Mouse (Mus musculus) 416B (cell line): ENCODE measurements at regions not wholly inside any gene's neighbourhood (a gene's known extent, or its start where the extent isn't known, plus 50 kb on each side); places are given as distances from the start of the nearest gene placed in this dataset.

Experiments
- DNase-seq: peaks from one replicate; pipeline ENCODE4 v3.0.0; 2011; ENCODE audit warnings: low read depth

GRCm38 (mm10) chr1:73538420-73538871, 522.7 kb upstream of the Tnp1 start:
- no peak for DNase-seq

DNA sequence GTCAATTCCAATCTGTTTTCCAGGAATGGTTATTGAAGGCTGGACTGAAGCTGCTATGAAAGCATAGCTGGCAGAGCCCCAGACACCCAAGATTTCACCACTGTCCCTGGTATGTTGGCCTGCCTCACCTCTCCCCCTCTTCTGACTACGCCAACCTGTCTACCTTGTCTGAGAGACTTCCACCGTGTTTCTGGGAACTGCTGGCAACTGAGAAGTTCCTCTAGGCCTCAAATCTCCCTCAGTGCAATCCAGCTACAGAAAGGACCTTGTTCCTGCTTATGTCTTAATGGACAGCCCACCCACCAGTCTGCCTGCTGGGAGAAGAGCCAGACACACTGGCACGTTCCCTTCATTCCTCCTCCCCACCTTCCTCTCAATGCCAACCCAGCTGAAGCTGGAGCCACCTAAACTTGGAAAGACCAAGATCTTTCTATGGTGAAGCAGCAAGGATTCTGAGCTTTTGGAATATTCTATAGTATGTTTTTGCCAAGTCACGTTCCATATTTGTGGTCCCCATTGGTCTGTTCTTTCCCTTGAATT, 520.1 kb upstream of the Tnp1 start:
- no peak for DNase-seq

GRCm38 (mm10) chr1:73533526-73533925, 517.8 kb upstream of the Tnp1 start:
- no peak for DNase-seq

- DNase-seq = no peak
Observed at GRCm38 (mm10) chr1:73532316-73532715, 516.6 kb upstream of the Tnp1 start.

DNA sequence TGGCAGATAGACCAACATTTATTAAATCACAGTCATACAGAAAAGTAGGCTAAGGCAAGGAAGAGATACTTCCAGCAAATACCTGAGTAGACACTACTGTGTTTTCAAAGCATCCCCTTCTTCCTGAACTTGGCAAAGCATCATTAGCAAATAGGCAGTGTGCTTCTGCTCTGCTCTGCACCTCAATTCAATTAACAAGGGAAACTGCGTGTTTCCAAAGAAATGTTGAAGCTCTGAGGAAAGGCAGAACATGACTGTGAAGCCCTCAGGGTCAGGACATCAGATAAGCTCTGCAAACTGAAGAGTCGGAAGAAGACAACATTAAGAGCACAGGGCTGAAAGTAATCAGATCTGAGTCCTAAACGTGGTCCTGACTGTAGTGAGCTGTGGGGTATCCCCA, 516.1 kb upstream of the Tnp1 start:
- no peak for DNase-seq

DNA sequence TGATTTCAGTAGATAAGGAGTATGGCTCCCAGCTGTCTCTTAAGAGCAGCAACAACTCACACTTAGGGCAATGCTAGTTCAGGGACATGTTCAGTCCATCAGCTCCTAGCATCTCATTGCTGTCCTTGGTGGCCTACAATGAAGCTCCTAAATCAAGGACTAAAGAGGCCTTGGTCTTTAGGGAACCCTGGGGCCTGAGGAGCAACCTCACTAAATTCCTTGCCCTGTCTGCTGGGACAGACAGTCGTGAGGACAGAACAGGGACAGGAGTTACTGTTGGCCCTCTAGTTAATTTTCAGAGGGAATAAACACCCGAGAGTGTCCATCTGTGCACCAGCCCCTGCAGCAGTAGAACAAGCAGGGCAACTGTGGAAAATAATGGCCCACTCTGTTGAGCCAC, 514.6 kb upstream of the Tnp1 start:
- no peak for DNase-seq

DNA sequence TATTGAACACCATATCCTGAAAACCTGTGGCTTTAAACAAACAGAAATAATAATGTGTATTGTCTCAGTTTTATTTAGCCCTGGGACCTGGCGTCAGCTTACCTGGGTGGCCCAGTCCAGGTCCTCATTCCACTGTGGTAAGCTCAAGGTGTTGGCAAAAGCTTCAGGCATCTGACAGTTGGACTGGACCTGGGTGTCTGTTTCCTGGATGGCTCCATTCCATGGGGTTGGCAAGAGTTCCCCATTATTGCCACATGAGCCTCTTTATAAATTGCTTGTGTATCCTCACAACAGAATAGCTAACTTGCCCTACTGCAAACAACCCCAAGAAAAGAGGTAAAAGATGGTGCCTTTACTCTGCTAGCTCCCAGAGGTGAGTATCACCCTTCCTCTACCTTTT, 512.9 kb upstream of the Tnp1 start:
- DNase-seq = no peak

DNA sequence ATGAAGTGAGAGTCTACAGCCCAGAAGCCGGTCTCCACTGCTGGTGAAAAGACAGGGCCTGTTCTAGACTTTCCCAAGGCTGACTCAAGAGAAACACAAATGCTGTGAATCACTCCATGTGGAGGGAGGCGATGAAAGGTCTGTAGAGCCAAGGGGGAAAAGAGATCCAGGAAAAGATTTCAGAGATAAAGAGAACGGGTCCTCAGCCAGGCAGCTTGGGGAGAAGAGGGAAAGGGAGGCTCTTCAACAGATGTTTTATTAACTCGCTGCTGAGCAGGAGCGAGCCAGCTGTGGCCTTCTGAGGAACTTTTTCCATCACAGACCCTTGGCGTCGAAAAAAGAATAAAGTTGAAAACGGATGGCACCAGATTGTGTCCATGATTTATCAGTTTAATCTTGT, 500.7 kb upstream of the Tnp1 start:
- no peak for DNase-seq

DNA sequence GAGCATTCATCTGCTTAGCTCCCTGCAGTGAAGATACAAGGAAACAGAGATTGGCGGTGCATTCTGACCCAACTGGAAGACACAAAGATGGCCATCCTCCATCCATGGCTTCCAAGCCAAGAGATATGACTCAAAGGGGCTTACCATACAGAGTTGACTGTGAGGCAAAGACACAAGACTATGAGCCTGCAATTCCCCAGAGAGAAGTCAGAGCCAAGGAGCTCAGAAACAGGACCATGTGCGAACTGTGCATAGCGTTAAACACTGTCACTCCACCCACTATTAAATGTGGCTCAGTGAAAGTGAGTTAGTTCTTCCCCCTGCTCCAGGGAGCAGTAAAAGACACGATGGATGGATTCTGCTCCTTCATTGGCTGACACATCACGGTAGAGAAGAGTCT, 500.1 kb upstream of the Tnp1 start:
- no peak for DNase-seq

DNA sequence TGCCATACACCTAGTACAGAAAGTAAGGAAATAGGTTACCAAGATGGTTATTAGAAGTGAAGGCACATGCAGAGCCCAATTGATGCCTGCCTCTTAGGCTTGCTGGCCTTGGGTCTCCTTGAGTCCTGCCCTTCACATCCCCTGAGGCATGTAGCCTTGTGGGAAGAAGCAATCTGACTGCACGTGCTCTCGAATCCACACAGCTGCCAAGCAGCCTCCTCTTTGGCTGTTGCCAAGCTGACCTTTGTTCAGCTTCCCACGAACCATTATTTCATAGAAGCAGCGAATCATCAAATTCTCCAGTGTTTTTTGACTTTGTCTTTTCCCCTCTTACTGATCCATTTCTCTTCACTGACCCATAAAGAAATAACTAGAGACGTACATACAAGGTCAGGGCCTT, 498.1 kb upstream of the Tnp1 start:
- DNase-seq = no peak

DNA sequence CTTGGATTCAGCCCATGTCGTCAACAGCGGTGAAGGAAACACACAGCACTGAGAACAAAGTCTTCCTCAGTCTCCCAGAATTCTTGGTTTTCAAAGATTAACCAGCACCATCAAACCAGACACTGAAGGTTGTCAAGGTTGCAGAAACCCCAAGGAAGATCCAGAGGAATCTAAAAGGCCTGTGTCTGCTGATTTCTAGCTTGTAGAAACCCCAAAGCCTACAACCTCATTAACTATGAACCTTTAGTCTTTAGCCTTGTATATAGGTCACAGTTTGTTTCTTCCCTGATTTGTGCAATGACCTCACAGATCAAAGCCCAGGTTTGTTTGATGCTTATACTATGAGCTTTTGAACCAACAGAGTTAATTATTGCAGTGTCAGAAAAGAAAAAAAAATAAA, 497.1 kb upstream of the Tnp1 start:
- DNase-seq = no peak

DNA sequence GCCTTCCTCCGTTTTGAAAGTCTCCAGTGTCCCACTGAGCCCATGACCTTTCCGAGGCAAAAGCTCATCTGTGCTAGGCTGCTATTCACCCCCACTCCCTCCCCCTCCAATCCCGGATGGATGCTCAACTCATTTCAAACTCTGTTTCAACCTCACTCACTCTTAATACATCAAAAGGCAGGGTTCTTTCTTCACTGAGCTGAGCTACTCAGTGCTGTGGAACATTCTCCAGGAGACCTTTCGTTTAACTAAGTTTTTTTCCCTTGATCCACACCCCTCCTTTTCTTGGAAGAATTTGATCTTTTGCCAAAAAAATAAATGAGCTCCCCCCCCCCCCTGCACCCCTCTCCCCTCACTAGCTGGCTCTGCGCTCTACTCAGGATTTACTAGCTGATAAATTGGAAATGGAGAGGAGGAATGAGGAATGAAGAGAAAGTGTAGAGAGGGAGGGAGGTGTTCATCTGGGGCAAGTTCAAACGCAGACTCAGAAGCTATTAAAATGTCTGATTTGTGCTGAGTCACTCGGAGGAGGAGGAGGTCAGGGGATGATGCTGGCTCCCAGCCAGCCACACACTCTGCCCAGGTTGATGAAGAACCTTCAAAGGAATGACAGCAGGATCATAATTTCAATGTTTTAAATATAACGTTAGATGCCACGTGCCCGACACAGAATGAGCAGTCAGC, 491.5 kb upstream of the Tnp1 start:
- DNase-seq = no peak

DNA sequence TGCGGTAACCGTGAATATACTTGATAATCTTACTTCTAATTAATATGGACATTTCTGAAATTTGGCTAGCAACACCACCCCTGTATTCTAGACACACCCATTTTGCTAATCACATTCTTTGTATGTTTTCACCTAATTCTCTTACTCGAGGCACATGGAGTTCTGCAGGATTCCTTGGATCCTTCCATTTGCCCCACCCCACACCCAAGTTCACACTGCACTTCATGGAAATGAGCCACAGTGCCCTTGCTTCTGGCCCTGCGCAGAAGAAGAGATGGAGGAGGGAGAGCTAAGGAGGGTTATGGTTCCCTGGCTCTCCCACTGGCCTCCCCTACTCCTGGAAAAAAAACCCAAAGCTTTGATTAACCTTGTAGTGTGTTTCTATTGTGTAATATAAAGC, 487.9 kb upstream of the Tnp1 start:
- no peak for DNase-seq

GRCm38 (mm10) chr1:73500671-73501070, 485.0 kb upstream of the Tnp1 start:
- DNase-seq = no peak

DNA sequence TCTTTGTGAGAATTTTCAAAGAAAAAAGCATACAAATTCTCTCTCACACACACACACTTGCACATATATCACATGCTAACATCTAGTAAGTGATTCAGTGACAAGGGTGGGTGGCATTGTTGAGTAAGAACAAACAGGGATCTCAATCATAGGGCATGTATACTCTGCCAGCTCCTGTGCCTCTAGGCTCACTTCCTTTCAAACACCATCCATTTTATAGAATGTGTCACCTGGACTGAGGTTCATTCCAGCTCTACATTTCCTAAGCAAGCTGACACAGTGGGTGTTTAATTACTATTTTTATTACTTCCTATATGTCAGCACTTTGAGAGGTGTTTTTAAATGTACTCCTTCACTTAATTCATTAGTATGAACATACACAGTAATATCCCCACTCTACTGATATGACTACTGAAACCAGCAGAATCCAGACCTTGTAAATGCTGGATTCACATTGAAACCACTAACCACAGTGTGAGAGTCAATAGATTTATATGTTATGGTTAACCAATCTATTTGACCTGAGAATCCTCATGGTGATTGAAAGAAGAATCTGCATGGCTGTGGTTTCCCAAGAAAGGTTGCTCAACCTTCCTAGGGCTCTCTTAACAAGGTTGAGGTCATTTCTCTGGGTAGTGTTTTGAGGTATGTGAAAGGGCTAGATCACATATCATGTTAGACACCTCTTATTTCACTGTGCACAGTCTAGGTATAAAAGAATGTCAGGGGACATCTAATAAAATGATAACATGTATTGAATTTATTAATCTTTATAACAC, 480.5 kb upstream of the Tnp1 start:
- DNase-seq = no peak

- no peak for DNase-seq
Observed at GRCm38 (mm10) chr1:73481956-73482355, 466.2 kb upstream of the Tnp1 start.

- no peak for DNase-seq
Observed at GRCm38 (mm10) chr1:73479349-73479920, 463.7 kb upstream of the Tnp1 start.

DNA sequence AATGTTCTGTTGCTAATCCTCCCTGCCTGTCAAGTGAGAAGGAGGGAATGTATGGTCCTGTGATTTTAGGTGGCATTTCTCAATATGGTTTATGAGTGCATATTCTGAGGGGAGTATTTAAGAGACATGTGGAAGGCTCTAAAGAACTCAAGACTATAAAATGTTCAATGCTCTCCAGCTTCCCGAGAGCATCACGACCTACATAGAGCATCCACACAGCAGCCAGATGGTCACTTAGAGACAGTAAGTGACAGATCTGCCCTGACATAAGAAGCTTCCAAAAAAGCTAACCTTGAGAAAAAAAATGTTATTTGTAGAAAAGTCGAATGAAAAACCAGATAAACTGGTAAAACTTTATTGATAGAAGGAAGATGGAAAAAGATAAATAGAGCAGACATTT, 444.9 kb upstream of the Tnp1 start:
- no peak for DNase-seq

DNA sequence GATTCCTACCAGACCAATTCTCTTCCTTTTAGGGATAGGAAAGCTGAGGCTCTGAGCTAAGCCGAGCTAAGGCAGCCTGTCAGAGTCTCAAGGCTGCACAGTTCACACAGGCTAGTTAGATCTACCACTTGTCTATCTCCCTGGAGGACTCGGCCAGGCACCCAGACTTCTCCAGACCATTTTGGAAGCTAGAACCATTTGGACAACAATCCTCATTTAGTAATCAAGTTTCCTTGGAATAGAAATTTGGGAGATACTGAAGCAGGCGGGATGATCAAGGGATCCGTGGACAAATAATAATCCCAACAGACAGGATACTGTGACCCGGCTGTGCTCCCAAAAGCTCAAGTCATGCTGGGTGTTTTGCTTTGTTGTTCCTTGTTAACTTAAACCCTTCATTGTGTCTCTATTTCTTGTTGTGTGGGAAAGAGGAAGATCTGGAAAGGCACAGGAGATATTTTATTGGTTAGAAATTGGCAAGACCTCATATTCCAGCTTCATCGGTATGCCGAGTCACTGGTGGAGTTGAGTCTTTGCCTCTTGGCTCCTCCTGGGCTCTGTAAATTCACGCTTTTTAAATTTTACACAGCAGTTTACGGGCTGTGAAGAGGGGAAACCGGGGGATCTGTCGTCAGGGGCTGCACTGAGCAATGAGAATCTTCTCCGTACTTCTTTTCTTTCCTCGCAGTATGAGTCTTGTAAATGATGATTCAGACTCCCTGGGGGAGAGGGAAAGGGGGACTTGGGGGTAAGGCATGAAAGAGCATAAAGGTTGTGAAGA, 444.2 kb upstream of the Tnp1 start:
- no peak for DNase-seq

DNA sequence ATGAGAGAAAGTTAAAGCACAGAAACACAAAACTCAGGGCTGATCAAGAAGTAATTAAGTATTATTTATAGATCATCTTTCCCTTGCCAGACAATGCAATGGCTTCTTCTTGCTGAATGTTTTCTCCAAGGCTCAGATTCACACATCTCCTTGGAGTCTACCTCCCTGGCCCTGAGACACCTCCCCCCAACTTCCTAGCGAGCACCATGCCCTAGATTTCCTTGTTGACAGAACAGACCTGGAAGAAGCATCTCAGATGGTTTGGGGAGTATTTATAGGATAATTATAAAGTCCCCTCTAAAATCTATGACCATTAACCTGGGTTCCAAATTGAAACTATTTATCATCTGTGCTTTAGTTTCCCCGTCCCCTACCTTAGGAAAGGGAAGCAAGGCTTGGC, 441.6 kb upstream of the Tnp1 start:
- no peak for DNase-seq

DNA sequence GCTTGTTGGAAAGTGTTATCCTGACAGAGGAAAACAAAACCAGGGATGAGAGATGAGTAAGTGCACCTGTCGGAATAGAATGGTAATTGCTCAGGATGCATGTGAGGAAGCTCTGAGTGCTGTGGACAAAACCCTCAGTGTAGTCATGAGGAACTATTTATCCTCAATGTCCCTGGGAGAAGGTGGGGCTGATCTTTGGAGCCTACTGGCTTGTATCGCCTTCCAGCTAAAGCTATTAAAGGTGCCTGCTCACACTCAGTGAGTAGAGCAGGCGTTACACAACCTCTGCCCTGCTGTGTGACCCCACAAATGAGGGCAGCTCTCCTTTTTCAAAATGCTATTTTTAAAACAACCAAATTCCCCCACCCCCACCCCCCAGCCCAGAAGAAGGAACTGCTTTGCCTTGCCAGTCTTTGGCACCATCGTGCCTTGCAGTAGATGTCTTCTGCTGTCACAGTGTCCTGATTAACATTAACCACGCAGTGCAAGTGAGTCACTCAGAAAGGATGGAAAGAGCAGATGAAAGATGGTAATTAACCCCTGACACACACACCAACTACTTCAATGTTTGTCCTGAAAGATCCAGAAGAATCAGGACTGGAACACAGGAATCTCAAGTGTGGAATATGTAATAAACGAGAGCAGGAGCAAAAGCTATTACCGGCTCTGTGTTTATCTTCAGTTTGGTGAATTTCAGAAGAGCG, 440.8 kb upstream of the Tnp1 start:
- DNase-seq = no peak
